Mouse (Mus musculus) G1E (cell line): ENCODE measurements around the gene Tspan3. TPM values are rescaled to one million over a fixed set of nuclear protein-coding genes. Genes with fewer than 3 reads are reported as not detected.

Source experiments
- ATAC-seq: 2 replicates; pipeline ENCODE4 v1.8.0; 2016; ENCODE audit warnings: mild to moderate bottlenecking; ENCODE audit not compliant: insufficient number of reproducible peaks, poor library complexity, low FRiP score, severe bottlenecking; ENCODE audit errors: extremely low read depth
- DNase-seq: peaks from one replicate; pipeline ENCODE4 v3.0.0; 2012; ENCODE audit warnings: low spot score
- H3K27me3 ChIP-seq: 2 replicates; pipeline ENCODE4 v1.6.1; 2012; ENCODE audit warnings: mild to moderate bottlenecking, low read length, inconsistent platforms; ENCODE audit not compliant: insufficient read depth
- H3K36me3 ChIP-seq: replicated peaks from 2 replicates; pipeline ENCODE3; 2012; ENCODE audit warnings: mild to moderate bottlenecking, inconsistent platforms
- H3K4me1 ChIP-seq: 2 replicates; pipeline ENCODE4 v1.6.1; 2012; ENCODE audit warnings: low read depth, low read length, inconsistent platforms, mixed read lengths; ENCODE audit not compliant: insufficient read depth
- H3K4me3 ChIP-seq: 2 replicates; pipeline ENCODE4 v1.5.1; 2012; ENCODE audit warnings: low read depth, mild to moderate bottlenecking, inconsistent platforms, low read length, moderate library complexity, mixed read lengths
- H3K9me3 ChIP-seq: replicated peaks from 2 replicates; pipeline ENCODE4 v1.6.1; 2012; ENCODE audit warnings: inconsistent platforms
- CTCF ChIP-seq: IDR thresholded peaks from 2 replicates; pipeline ENCODE4 v1.5.1; 2012; ENCODE audit warnings: low read depth, low read length, inconsistent platforms, mixed read lengths
- GATA1 ChIP-seq: IDR thresholded peaks from 2 replicates; pipeline ENCODE4 v1.6.1; 2012; ENCODE audit warnings: borderline replicate concordance, low read length, inconsistent platforms, mixed read lengths
- GATA2 ChIP-seq: IDR thresholded peaks from 2 replicates; pipeline ENCODE4 v1.6.1; 2012; ENCODE audit warnings: low read depth, low read length, inconsistent platforms, borderline replicate concordance
- POLR2AphosphoS5 ChIP-seq: IDR thresholded peaks from 2 replicates; pipeline ENCODE4 v1.6.1; 2012; ENCODE audit warnings: low read depth, low read length, inconsistent platforms; ENCODE audit not compliant: insufficient replicate concordance
- TAL1 ChIP-seq: conservative IDR thresholded peaks from 2 replicates; pipeline ENCODE4 v1.6.1; 2012; ENCODE audit warnings: low read depth, low read length, inconsistent platforms, mixed read lengths
- polyA plus RNA-seq: library from polyadenylated mRNA; stranded (reverse); fragments of >175 nt; gene quantifications from 2 replicates; pipeline ENCODE4 v1.2.3, GENCODE M21; 2012
- total RNA-seq, 2 experiments: library from RNA; stranded (forward) in 1 of 2; stranded (reverse) in 1 of 2; fragments of 200-1000 nt in 1 of 2; fragments of >200 nt in 1 of 2; fragmentation: Nextera tagmentation in 1 of 2; gene quantifications; 2 replicates each; pipeline ENCODE4 v1.2.3; 2014 to 2017

The Tspan3 gene
- total RNA-seq (2014; fragmentation: Nextera tagmentation) (not detected in 2 replicates), total RNA-seq (2017) (0.06 and 0.33 TPM in 2 replicates), polyA plus RNA-seq (not detected in 2 replicates)

- ATAC-seq (no peak), DNase-seq (no peak)
- no peak for TF ChIP-seq POLR2AphosphoS5
- TF ChIP-seq TAL1, result no peak
- no peak for TF ChIP-seq GATA2
- TF ChIP-seq CTCF, result no peak
Observed at GRCm38 (mm10) chr9:56165377-56165776, at the start of gene Tspan3. TSS of gene Tspan3 (minus strand) at chr9:56165477.

GRCm38 (mm10) chr9:56213451-56214291 lies 48.4 kb upstream of the Tspan3 start:
- Histone ChIP-seq H3K27me3 (no peaks in the 10 kb centered on the region), H3K36me3 (peaks cover 8% of the 10 kb centered on the region), H3K4me3 (no peak overlapping the region), H3K9me3 (no peaks in the 10 kb centered on the region), H3K4me1 (no peaks in the 10 kb centered on the region)
- ATAC-seq (no peak), DNase-seq (no peak)
- no peak for TF ChIP-seq GATA2
- TF ChIP-seq POLR2AphosphoS5, result no peak
- TF ChIP-seq GATA1, result no peak
- TF ChIP-seq TAL1, result no peak
- no peak for TF ChIP-seq CTCF

More at GRCm38 (mm10) chr9:56165377-56165776, at the start of gene Tspan3:
- H3K4me1 ChIP-seq, result peaks cover 3% of the 10 kb centered on the region; the same call in 1 of the 2 replicates
- H3K9me3 ChIP-seq, result no peaks in the 10 kb centered on the region
- peaks cover 38% of the 10 kb centered on the region for H3K27me3 ChIP-seq
- no peaks in the 10 kb centered on the region for H3K36me3 ChIP-seq
- no peak within 1 kb of the TSS for H3K4me3 ChIP-seq

GRCm38 (mm10) chr9:56208817-56209216 lies 43.5 kb upstream of the Tspan3 start:
- H3K9me3 ChIP-seq, result no peaks in the 10 kb centered on the region
- TF ChIP-seq GATA2, result no peak
- no peak for TF ChIP-seq TAL1
- no peak for TF ChIP-seq GATA1
- no peak for TF ChIP-seq CTCF
- TF ChIP-seq POLR2AphosphoS5, result no peak
- H3K27me3 ChIP-seq, result no peaks in the 10 kb centered on the region
- peaks cover 42% of the 10 kb centered on the region for H3K36me3 ChIP-seq
- H3K4me1 ChIP-seq, result no peaks in the 10 kb centered on the region
- no peak overlapping the region for H3K4me3 ChIP-seq
- no peak for DNase-seq
- no peak for ATAC-seq

GRCm38 (mm10) chr9:56207516-56207915 lies 42.2 kb upstream of the Tspan3 start:
- DNase-seq (no peak), ATAC-seq (no peak)
- peaks cover 48% of the 10 kb centered on the region for H3K36me3 ChIP-seq
- TF ChIP-seq GATA2 (no peak), CTCF (no peak), GATA1 (no peak), TAL1 (no peak), POLR2AphosphoS5 (no peak)
- no peaks in the 10 kb centered on the region for H3K9me3 ChIP-seq
- no peaks in the 10 kb centered on the region for H3K4me1 ChIP-seq
- H3K4me3 ChIP-seq, result no peak overlapping the region
- no peaks in the 10 kb centered on the region for H3K27me3 ChIP-seq

GRCm38 (mm10) chr9:56207083-56207482 lies 41.8 kb upstream of the Tspan3 start:
- Histone ChIP-seq H3K4me3 (no peak overlapping the region), H3K36me3 (peaks cover 48% of the 10 kb centered on the region), H3K4me1 (no peaks in the 10 kb centered on the region), H3K27me3 (no peaks in the 10 kb centered on the region), H3K9me3 (no peaks in the 10 kb centered on the region)
- DNase-seq, result no peak
- no peak for TF ChIP-seq GATA2
- no peak for TF ChIP-seq TAL1
- ATAC-seq, result no peak

- Histone ChIP-seq H3K9me3 (no peaks in the 10 kb centered on the region), H3K36me3 (peaks cover 46% of the 10 kb centered on the region), H3K4me1 (no peaks in the 10 kb centered on the region), H3K4me3 (no peak overlapping the region), H3K27me3 (no peaks in the 10 kb centered on the region)
- ATAC-seq (no peak), DNase-seq (no peak)
- no peak for TF ChIP-seq TAL1
Observed at GRCm38 (mm10) chr9:56205336-56205735, 40.1 kb upstream of the Tspan3 start.
